Mouse (Mus musculus): ENCODE measurements around the gene Spock2. TPM values are rescaled to one million over a fixed set of nuclear protein-coding genes. Genes with fewer than 3 reads are reported as not detected.

The Spock2 gene
- total and polyA plus RNA-seq, 3 experiments = 0.03 TPM; not detected in 2

- Histone ChIP-seq H3K4me3 (ENCODE audit: control insufficient read depth in 1 of 2, insufficient read depth in 1 of 2, low read depth in 2 of 2, low read length in 2 of 2) (peak overlapping the region; percentile 21 to 37; a peak in 3 of 4 replicates), H3K9me3 (replicated peaks; ENCODE audit: insufficient read depth, low read length) (no peaks in the 10 kb centered on the region), H3K36me3 (ENCODE audit: control insufficient read depth in 1 of 2, insufficient read depth in 2 of 2, low read length in 2 of 2) (peaks cover 0 to 29% of the 10 kb centered on the region in 2 experiments; a peak in 2 of 4 replicates), H3K79me2 (ENCODE audit: control insufficient read depth, insufficient read depth, low read length, poor library complexity) (no peaks in the 10 kb centered on the region), H3K4me1 (ENCODE audit: control insufficient read depth in 1 of 2, insufficient read depth in 2 of 2, low read length in 2 of 2) (peaks cover 18 to 31% of the 10 kb centered on the region in 2 experiments), H3K9ac (ENCODE audit: control insufficient read depth, low read depth, low read length, poor library complexity, severe bottlenecking) (no peak overlapping the region; the same call in 1 of the 2 replicates), H3K27me3 (ENCODE audit: control insufficient read depth in 1 of 2, insufficient read depth in 2 of 2, low read length in 2 of 2) (no peaks in the 10 kb centered on the region), H3K27ac (ENCODE audit: control insufficient read depth, low read depth, low read length) (peak overlapping the region; percentile 76)
- DNase-seq (ENCODE audit: low read depth, low spot score) = peak; percentile 98
- no peak for TF ChIP-seq NELFE (IDR thresholded peaks at IDR 0.05; ENCODE audit: low read depth, low read length)
- TF ChIP-seq ZNF384 (IDR thresholded peaks at IDR 0.05; ENCODE audit: low read depth, low read length) = no peak
- TF ChIP-seq TBP (IDR thresholded peaks at IDR 0.05; ENCODE audit: low read depth, low read length) = 0 out of 2 replicates have a peak, but pooled peaks have one; percentile 19
- no peak for TF ChIP-seq MAZ (IDR thresholded peaks at IDR 0.05; ENCODE audit: low read depth, low read length)
- TF ChIP-seq ZC3H11A (IDR thresholded peaks at IDR 0.05; ENCODE audit: low read depth, low read length) = no peak
- no peak for TF ChIP-seq MEF2A (IDR thresholded peaks at IDR 0.05; ENCODE audit: extremely low read depth, insufficient replicate concordance, low read depth, low read length, poor library complexity, severe bottlenecking)
- peak; percentile 53; the same call in 1 of the 2 replicates for TF ChIP-seq MAX (IDR thresholded peaks at IDR 0.05; ENCODE audit: low read length)
- TF ChIP-seq RCOR1 (IDR thresholded peaks at IDR 0.05; ENCODE audit: low read depth, low read length) = peak; percentile 90
- TF ChIP-seq KAT2A (conservative IDR thresholded peaks at IDR 0.05; ENCODE audit: low read depth, low read length) = no peak
- peak; percentile 70; the same call in 1 of the 2 replicates for TF ChIP-seq MYC (IDR thresholded peaks at IDR 0.05; ENCODE audit: low read depth, low read length)
- no peak for TF ChIP-seq E2F4 (IDR thresholded peaks at IDR 0.05; ENCODE audit: borderline replicate concordance, low read depth, low read length)
- no peak for TF ChIP-seq CHD1 (IDR thresholded peaks at IDR 0.05; ENCODE audit: low read depth, low read length)
- TF ChIP-seq RAD21 (IDR thresholded peaks at IDR 0.05; ENCODE audit: low read depth, low read length) = no peak
- TF ChIP-seq SMC3 (IDR thresholded peaks at IDR 0.05; ENCODE audit: low read depth, low read length) = peak; percentile 12; the same call in 1 of the 2 replicates
- TF ChIP-seq BHLHE40 (IDR thresholded peaks at IDR 0.05; ENCODE audit: borderline replicate concordance, low read depth, low read length) = no peak
- TF ChIP-seq GATA1 (IDR thresholded peaks at IDR 0.05; ENCODE audit: low read depth, low read length) = peak; percentile 94
- TF ChIP-seq ETS1 (IDR thresholded peaks at IDR 0.05; ENCODE audit: low read depth, low read length) = peak; percentile 92
- no peak for TF ChIP-seq GABPA (IDR thresholded peaks at IDR 0.05; ENCODE audit: low read depth, low read length)
- peak; percentile 75; the same call in 1 of the 2 replicates for TF ChIP-seq JUND (IDR thresholded peaks at IDR 0.05; ENCODE audit: low read depth, low read length)
- no peak for TF ChIP-seq ZMIZ1 (IDR thresholded peaks at IDR 0.05; ENCODE audit: low read depth, low read length)
- TF ChIP-seq HCFC1 (IDR thresholded peaks at IDR 0.05; ENCODE audit: low read depth, low read length) = peak; percentile 27
- TF ChIP-seq EP300 (IDR thresholded peaks at IDR 0.05; ENCODE audit: low read depth in 1 of 2, low read length in 2 of 2) = peak; percentile 93 to 94
- peak; percentile 95 for TF ChIP-seq TCF12 (IDR thresholded peaks at IDR 0.05; ENCODE audit: low read depth, low read length)
- peak; percentile 48; the same call in 1 of the 2 replicates for TF ChIP-seq ELF1 (IDR thresholded peaks at IDR 0.05; ENCODE audit: low read depth, low read length)
- TF ChIP-seq TAL1 (IDR thresholded peaks at IDR 0.05; ENCODE audit: low read length) = peak; percentile 99
- TF ChIP-seq MAFK (IDR thresholded peaks at IDR 0.05; ENCODE audit: borderline replicate concordance, low read depth, low read length) = peak; percentile 60; the same call in 1 of the 2 replicates
- no peak for TF ChIP-seq POLR2AphosphoS2 (IDR thresholded peaks at IDR 0.05; ENCODE audit: low read length)
- peak; percentile 82 for TF ChIP-seq MXI1 (IDR thresholded peaks at IDR 0.05; ENCODE audit: low read depth, low read length)
- no peak for TF ChIP-seq ZKSCAN1 (IDR thresholded peaks at IDR 0.05; ENCODE audit: low read depth, low read length)
- TF ChIP-seq POLR2A (IDR thresholded peaks at IDR 0.05; ENCODE audit: control insufficient read depth in 1 of 2, insufficient read depth in 1 of 2, low read depth in 1 of 2, low read length in 2 of 2, poor library complexity in 1 of 2) = no peak
- no peak for TF ChIP-seq CHD2 (IDR thresholded peaks at IDR 0.05; ENCODE audit: low read length)
- no peak for TF ChIP-seq UBTF (IDR thresholded peaks at IDR 0.05; ENCODE audit: borderline replicate concordance, insufficient read depth, low read depth, low read length)
- TF ChIP-seq SIN3A (IDR thresholded peaks at IDR 0.05; ENCODE audit: low read length) = peak; percentile 73
- TF ChIP-seq POLR2AphosphoS5 (IDR thresholded peaks at IDR 0.05; ENCODE audit: borderline replicate concordance, low read depth, low read length) = no peak
- no peak for TF ChIP-seq NRF1 (IDR thresholded peaks at IDR 0.05; ENCODE audit: insufficient read depth, low read depth, low read length, poor library complexity, severe bottlenecking)
- TF ChIP-seq USF2 (IDR thresholded peaks at IDR 0.05; ENCODE audit: borderline replicate concordance in 1 of 2, insufficient read depth in 1 of 2, low read depth in 1 of 2, low read length in 2 of 2) = no peak
- no peak for TF ChIP-seq CTCF (IDR thresholded peaks at IDR 0.05 in 2 of 3, conservative IDR thresholded peaks at IDR 0.05 in 1 of 3; ENCODE audit: control insufficient read depth in 1 of 3, insufficient read depth in 1 of 3, low read depth in 2 of 3, low read length in 3 of 3, poor library complexity in 1 of 3, severe bottlenecking in 1 of 3)
- TF ChIP-seq USF1 (IDR thresholded peaks at IDR 0.05; ENCODE audit: low read depth, low read length) = no peak
Observed at GRCm38 (mm10) chr10:60078561-60078917, 27.5 kb upstream of the Spock2 start.
